Mouse (Mus musculus): Measurements from ENCODE around the gene Noc2l.

Noc2l gene

DNA sequence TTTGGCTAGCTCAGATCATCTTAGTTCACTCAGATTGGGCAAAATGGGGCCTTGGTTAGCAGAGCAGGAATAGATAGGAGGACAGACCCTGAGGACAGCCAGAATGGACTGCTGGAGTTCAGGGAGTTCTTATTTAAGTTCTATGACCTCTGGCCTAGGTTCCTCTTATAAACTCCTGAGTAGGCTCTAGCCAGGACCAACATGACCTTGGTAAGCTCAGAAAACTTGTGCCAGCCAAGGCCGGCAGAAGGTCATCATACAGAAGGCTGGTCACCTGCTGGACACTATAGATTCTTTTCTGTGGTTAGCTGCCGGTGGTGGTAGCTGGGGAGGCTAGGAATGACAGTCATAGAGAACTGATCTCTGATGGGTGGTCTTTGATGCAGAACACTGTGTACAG lies 19.6 kb upstream of the Noc2l start:
- no peak for DNase-seq (ENCODE audit: low spot score)

DNA sequence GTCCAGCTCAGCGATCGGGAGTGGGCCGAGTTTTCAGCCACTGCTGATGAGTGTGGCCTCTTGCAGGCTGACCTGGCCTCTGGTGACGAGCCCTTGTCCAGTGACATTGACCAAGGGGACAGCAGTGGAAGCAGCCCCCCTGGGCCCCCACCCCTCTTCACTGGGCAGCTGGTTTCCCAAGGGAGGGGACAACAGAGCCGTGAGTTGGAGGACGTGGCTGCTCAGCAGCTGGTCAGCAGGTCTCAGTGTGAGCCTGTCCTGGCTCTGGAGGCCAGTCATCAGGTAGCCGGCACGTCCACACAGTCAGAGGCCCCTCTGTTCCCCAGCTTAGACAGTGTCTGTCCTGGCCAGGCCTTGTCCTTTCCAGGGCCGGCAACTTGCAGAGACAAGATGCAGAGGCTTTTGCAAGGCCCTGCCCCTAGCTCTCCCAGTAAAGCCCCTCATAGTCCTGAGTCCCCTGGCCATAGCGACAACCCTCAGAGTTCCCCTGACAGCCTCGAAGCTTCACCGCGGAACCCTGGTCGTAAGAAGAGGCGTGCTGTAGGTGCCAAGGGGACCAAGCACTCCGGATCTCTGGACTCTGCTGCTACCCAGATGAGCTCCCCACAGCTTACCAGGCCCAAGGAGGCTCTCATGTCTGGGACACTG lies 18.7 kb upstream of the Noc2l start:
- DNase-seq (ENCODE audit: low spot score) = no peak

DNA sequence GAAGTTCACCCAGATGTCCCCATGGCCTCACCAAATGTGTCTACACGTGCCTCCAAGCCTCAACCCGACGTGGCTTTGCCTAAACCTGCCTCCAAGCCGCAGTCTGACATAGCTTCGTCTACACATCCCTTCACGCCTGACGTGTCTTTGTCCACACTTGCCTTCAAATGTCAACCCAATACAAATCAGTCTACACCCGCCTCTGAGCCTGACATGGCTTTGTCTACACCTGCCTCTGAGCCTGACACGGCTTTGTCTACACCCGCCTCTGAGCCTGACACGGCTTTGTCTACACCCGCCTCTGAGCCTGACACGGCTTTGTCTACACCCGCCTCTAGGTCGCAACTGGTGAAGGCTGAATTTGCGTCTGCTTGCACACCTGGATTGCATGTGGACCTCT lies 18.0 kb upstream of the Noc2l start:
- DNase-seq (ENCODE audit: low spot score) = peak; percentile 47

DNA sequence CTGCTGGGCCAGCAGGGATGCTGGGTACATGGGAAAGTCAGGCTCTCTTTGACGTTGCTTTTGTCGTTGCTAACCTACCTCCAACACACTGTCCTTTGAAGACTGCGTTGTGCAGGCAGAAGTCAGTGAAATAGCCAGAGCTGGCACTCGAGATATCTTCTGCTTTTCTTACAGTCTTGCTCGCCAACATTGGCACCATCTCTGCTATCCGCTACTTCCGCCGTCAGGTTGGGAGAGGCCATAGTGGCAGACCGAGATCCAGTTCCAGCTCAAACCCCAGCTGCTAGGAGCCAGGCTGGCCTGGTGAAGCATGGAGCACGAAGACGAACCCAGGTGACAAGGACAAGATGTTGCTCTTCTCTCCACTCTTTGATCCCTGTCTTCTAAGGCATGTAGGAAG lies 15.9 kb upstream of the Noc2l start:
- DNase-seq (ENCODE audit: low spot score) = no peak

DNA sequence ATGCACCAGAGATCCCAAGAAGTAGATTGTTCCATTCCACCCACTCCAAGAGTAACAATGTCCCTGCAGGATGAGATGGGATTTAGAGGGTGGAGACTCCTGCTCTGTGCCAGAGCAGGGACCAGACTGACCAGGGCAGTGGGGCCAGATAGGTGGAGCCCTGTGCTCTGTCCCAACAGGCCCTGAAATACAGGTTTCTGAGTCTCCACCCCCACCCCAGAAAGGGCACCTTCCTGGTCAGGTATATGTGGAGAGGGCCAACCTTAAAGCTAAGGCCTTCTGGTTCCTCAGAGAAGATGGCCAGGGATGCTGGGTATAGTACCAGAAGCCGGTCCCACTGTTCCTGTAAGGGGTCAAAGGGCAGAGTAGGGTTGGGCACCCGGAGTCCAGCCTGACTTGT lies 11.5 kb upstream of the Noc2l start:
- DNase-seq (ENCODE audit: low spot score) = peak; percentile 55

DNA sequence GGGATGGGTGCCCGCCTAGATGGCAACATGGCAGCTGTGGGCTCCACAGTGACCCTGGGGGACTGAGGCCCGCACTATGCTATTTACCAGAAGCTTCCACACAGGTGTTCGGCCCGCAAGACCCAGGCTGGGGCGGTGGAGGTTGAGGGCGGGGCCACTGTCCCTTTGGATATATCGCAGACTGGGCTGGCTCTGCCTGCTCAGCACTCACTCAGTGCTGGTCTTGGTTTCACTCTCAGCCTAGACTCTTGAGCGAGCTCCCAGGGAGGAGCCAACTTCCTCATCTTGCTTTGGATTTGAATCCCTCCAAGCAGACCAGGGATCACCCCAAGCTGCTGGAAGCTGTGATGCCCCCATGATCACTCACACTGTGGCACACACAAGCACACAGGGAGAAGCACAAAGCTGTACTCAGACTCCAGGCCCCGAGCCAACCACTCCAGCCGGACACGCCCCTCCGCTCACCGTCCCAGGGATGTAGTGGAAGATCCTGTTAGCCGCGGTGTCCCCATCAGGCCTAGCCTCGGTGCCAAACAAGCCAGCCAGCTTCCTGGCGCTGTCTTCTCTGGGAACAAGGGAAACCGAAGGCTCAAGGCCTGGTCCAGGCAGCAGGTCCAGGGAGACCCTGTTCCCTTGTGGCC lies 7.9 kb upstream of the Noc2l start:
- peak; percentile 63 for DNase-seq (ENCODE audit: low spot score)

DNA sequence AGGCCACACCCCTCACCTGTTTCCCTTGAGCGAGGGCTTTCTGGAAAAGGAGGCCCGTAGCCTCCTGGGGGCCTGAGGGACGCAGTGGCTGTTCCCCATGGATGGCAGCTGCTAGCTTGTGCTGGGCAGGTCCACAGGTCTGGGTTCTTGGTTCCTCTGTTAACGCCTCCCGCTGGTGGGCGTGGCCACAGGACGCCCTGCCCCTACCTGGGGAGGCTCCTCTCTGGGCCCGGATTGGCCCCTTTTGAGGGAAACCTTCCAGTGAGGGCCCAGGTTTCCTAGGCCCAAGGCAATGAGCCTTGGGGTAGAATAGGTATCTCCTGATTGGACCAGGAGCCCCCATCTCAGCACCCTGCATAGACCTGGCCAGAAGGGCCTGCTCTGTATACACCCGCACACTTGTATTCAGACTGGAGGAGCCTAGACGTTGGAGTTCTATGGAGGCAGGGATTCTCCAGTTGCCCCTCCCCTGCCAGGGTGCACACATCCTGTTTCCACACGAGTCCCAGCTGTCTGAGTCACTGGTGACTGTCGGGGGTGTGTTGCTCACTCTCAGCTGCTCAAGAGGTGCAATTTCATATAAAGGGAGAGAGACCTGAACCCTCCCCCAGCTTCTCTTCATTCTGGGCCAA lies 7.3 kb upstream of the Noc2l start:
- peak; percentile 76 for DNase-seq (ENCODE audit: low spot score)

DNA sequence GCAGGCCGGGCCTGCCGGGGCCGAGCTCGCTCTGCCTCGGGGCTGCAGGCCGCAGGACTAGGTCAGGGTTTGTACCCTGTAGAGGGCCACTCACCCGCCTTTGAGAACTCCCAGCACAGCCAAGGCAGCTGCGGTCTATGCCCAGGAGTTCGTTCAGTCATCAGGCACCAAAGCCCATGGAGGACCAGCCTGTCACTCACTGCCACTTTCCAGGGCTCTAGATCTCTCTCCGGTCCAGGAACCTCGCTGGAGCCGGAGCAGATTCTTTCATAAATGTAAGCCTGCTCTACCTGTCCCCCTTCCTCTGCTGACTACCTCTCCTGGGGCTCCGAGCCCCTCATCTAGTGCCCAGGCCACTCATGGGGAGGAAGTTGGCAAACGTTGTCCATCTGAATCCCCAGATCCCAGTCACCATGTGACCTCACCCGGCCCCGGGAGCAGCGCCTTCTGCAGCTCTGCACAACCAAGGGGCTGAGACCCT lies 1.7 kb upstream of the Noc2l start:
- no peak for DNase-seq (ENCODE audit: low spot score)

DNA sequence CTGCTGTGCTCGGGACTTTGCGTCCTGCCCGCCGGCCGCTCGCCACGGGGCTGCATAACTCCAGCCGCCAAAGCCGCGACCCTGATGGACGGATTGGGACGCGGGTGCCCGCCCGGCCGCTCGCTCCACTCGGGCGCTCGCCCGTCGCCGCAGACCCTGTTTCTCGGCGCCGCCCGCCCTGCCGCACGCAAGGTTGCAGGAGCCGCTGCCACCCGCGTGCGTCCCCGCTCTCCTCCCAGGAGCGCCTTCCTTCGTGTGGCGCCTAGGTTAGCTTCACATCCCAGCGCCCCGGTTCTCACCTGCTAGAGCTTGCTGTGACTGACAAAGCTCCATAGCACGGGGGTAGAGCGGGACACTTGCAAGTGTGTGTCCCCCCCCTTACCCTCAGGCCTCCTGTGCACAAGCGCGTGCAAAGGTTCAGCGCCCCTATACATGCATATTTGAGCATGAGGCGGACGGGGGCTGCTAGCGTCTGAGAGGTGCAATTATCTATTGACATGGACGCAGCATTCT lies 1.1 kb upstream of the Noc2l start, which contains the start of gene Plekhn1:
Gene Plekhn1, minus strand, starts transcription at position 157 of the 513 bp plus-strand sequence.
- DNase-seq (ENCODE audit: low spot score) = peak; percentile 74

DNA sequence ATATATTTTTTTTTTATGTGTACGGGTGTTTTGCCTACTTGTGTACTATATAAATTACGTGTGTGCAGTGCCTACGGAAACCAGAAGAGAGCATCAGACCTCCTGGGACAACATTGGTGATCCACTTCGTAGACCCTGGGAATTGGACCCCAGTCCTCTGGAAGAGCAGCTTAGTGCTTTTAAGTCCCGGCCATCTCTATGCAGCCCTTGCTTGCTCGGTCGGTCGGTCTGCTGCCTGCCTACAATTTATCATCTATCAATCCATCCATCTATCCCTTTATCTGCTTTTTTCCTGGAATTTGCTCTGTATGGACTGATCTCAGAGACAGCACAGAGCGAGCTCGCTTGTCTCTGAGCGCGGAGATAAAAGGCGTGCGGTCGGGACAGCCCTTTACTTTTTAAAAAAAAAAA lies 445 bp upstream of the Noc2l start:
- no peak for DNase-seq (ENCODE audit: low spot score)

DNA sequence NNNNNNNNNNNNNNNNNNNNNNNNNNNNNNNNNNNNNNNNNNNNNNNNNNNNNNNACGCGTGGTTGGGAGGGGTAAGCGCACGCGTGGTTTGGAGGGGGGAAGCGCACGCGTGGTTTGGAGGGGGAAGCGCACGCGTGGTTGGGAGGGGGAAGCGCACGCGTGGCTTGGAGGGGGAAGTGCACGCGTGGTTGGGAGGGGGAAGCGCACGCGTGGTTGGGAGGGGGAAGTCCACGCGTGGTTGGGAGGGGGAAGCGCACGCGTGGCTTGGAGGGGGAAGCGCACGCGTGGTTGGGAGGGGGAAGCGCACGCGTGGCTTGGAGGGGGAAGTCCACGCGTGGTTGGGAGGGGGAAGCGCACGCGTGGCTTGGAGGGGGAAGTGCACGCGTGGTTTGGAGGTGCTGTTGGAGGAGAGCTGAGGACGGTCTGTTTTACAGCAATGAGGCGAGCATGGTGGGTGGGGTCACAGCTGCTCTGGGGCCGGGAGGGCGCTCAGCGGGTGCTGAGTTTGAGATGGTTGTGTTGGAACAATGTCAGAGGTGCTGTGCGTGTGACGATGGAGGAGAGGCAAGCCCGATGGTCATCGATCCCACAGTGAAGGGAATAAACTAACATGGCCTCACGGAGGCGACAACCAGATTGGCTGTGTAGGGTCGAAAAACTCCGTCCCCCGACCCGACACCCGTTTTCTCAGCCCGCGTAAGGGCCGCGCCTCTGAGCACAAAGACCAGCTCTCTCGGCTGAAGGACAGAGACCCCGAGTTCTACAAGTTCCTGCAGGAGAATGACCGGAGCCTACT lies 1.0 kb downstream of the Noc2l start:
- DNase-seq (ENCODE audit: low spot score) = no peak

DNA sequence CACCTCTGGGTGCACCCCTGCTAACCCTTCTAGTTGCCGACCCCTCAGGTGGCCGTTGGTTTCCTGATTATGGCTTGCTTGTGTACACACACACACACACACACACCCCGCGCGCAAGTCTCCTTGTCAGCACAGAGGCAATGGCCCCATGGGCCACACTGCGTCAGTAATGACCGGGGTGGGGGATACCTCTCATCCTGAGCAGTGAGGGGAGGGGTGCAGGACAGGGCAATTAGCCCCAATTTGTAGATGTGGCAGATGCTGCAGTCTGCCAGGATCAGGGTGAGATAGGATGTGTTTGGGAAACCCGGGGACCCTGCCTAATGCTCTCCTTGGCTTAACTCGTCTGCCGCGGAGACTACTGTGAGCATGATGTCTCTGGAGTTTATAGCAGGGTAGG lies 13.8 kb downstream of the Noc2l start:
- no peak for DNase-seq (ENCODE audit: low spot score)

DNA sequence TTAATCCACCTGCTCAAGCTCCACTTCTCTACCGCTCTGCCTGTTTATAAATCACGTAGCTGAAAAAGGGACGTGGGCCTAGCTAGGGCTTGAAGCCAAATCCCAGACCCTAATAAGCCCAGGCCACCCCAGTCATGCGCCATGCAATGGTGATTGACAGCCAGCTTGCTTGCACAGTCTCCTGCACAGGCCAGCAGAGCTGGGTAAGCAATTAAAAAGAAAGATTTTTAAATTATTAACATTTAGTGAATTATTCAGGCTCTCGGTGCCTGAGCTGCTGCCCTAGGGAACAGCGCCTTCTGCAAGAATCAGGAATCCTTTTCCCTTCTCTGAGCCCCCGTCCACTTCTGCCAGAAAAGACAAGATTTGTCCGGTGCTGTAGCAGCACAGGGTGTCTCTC lies 15.3 kb downstream of the Noc2l start:
- DNase-seq (ENCODE audit: low spot score) = no peak

DNA sequence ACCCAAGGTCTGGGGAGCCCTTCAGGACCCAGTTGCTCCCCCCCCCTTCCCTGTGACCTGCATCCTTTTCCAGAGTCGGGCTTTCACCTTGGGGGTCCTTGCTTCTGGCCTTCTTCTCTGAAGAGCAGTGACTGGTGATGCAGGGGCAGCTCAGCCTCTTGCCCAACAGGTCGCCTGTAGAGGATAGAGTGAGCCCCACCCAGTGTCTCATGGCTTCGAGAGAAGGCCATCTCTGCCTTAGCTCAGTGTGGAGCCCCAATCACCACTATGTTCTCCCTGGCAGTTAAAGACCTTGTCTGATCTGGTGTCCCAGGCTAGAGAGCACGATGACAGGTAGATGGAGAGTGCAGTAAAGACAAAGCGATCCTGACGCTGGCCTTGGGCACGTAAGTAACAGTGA lies 16.3 kb downstream of the Noc2l start:
- no peak for DNase-seq (ENCODE audit: low spot score)

DNA sequence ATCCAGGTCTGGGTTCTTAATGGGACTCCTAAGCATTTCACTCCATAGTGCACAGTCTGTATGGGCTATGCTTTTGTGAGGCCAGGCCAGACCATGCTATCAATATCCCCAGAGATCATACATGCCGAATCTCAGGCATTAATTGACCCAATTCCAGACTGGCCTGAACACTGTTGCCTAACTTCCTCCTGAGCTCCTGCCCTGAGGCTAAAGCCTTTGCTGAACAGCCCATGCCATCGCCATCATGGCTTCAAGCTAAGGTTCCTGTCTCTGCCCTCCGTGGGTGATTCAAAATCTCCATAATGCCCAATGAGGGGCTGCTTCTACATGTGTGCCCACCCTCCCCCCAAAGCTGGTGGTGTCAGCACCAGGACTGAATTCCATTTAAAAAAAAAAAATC lies 16.8 kb downstream of the Noc2l start:
- no peak for DNase-seq (ENCODE audit: low spot score)

DNA sequence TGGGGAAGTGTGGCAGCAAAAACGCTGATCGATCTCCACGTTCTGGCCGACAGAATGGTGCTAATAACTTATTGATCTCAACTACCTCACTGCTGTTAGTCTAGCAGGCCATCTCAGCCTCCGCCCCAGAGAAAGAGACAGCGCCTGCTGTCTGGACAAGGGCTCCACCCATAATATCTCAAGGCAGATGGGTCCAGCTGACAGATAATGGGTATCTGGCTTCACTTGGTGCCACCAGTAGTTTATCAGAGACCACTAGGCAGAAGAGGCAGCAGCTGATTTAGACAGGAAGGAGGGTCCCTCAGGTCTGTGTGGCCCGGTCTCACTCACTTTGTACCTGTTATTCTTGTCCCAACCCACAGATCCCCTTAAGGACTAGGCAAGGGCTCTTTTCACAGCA lies 17.2 kb downstream of the Noc2l start:
- DNase-seq (ENCODE audit: low spot score) = no peak

DNA sequence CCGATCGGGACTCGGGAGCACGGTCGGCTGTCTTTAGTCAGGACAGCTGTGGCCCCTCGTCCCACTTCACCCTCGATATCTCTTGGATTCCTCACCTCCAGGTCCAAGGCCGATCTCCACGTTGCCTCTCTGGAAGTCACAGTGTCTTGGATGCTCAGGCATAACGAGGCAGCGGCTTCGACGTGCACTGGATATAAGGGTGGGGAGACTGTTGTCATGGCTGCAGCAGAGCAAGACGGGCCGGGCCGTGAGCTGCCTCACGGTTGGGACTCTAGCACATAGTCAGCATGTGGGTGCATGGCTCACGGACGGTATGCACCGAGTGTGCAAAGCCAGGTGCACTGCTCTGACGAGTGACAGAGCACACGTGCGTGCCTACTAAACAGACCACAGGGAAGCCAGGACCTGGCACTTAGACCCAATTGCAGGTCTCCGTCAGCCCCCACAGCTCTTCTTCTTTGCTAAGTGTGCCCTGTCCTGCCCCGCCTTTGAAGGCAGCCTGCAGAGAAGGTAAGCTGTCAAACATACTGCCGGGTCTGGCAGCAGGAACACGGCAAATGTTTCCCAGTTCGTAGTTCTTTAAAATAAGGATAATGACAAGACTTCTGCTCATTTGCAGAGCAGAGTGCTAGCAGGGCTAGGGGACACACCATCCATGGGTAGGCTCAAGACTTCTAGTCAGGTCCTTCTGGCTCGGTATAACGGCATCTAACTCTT lies 18.7 kb downstream of the Noc2l start:
- no peak for DNase-seq (ENCODE audit: low spot score)

DNA sequence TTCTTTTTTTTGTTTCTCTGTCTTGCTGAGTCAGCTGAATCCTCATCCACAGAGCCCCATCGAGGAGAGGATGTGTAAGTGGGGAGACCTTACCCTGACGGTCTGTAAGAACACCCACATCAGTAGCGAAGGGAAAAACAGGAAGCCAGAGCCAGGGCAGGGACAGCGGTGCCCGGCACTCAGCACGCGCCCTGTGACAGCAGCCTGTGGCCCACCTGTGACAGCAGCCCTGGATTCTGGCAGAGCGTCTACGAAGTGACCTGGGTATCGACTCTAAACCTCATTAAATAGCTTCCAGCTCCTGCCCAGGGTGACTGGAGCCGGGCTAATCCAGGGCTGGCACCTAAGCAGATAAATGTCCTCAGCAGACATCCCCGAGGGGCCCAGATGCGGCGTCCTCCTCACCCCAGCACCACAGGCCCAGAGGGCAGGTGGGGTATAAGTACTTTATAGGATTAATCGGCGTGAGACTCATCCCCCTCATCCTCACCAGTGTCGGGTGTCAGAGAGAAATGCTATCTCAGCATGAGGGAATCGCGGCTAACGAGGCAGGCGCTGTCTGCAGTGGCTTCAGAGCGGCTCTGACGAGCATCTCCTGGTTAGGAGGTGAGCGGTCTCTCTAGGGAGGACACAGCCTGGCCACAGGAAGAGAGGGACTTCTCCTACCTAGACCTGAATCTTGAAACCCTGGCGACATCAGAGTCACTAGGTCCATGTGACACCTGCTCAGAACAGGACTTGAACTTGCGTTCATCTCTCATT lies 19.4 kb downstream of the Noc2l start, which contains the start of gene Samd11:
Gene Samd11, minus strand, starts transcription at position 580 of the 762 bp plus-strand sequence.
- no peak for DNase-seq (ENCODE audit: low spot score)
